Mouse (Mus musculus): ENCODE data around the gene Sv2b.
"Not testable (repeated sequence)": the region's sequence is repeated elsewhere in the genome, so short reads cannot be mapped to it uniquely, and the experiment has no call there.

The Sv2b gene

DNA sequence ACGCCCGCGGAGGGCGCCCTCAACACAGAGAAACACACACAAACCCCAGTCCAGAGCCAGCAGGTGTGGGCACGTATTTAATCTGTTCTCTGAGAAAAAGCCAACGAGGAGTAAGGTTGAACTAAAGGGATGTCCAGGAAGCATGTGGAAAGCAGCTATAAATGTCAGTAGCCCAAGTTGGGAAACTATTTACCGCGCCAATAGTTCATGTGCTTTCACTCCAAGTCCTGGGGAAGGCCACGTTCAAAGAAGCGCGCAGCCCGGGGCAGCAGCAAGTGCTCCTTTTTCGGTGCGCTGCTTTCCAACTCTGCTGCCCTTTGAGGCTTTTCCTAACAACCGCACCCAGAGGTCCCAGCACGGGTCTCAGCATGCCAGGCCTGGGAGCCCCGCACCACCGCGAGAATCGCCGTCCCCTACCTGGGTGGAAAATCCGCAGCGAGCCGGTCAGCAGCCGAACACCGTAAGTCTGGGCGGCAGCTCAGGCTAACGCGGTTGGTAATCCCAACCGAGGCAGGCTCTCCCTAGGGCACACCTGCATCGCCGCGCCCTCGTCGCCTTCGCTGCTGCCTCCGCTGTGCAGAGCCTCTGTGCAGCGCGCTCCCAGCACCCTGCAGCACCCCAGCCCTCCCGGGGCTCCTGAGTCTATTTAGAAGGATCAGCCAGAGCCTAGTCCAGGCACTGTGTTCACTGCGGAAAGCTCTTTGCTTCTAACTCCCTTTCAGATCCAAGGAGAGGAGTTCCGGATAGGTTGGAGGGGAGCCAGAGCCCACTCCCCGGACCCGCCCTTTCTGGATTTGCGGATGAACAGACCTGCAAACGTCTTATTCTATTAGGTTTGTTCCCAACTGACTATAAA lies at the start of gene Sv2b:
Sv2b (minus strand) TSS at position 806 of the 856 bp plus-strand sequence.
- DNase-seq (ENCODE audit: low read depth, low spot score) = no peak

DNA sequence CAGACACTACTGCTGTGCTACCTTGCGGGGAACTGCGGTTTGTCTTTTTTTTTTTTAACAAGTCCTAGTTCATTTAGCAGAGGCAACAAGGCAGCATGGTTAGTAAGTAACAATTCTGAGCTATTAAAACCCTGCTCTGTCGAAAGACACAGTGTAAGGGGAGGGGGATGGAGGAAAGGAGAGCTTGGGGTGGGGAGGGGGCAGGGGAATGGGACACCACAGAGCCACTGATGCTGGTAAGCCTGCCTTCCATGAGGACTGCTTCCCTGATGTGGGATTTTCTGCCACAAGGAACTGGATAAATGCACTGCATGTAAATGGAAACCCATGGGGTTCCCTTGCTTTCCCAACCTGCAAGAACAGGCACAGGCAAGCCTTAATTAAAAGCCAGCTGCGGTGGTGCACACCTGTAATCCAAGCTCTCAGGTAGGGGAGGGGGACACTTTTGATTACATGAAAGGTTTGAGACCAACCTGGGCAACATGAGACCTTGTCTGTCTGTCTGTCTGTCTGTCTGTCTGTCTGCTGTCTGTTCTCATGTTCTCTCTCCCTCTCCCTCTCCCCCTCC lies 49.3 kb upstream of the Sv2b start:
- no peak for DNase-seq (ENCODE audit: low read depth, low spot score)

DNA sequence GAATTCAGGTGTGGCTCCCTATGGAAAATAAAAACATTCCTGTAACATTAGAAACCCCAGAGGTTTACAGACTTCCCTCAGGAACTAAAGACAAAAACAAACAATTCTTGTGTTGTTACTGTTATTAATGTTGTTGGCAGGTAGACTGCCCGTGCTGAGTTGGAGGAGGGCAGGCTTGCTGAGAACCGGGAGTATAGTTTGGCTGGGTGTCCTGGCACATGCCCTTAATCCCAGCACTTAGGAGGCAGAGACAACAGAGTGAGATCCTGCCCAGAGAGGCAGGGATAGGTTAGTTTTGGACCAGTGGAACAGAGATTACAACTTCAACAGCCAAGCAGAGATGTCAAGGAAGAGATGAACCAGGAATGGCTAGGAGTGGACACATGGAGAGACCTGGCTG lies 46.5 kb upstream of the Sv2b start:
- DNase-seq (ENCODE audit: low read depth, low spot score) = no peak

DNA sequence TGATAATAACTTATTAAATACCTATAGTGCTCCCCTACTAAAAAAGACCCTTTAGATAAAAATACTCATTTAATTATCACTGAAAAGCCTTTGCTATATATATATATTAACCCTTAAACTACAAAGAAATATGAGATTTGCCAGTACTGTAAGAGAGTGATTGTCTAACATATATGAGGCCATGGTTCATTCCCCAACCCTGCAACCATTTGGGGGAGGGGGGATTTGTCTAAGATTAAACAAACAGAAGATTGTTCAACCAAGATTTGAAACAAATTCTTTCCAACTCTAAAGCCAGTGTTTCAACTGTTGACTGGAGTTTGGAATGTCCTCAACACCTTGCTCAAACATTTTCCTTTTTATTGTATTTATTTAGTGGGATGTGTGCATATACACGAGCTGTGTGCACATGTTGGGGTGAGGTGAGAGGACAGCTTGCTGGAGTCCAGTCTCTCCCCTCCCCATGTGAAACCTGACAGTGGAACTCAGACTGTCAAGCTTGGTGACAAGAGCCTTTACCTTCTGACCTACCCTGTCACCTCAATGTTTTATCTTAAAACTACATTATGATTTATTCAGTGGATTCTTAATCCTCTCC lies 43.8 kb upstream of the Sv2b start:
- DNase-seq (ENCODE audit: low read depth, low spot score) = no peak

DNA sequence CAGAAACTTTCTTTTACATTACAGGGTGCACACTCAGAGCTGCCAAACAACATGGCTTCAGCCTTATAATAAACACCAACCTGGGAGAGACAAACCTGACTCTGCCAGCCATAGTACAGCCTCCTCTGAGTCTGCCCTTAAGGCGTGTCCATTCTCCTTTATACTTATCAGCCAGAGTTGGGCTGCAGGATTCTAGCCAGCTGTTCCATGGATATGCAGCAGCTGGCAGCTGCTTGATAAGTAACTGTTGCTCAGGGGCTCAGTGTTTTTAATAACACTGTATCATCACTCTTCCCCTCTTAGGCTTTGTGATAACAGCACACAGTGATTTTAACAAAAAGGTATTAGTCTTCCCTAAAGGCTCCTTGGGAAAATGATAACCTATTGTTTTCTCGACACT lies 41.1 kb upstream of the Sv2b start:
- DNase-seq (ENCODE audit: low read depth, low spot score) = no peak

DNA sequence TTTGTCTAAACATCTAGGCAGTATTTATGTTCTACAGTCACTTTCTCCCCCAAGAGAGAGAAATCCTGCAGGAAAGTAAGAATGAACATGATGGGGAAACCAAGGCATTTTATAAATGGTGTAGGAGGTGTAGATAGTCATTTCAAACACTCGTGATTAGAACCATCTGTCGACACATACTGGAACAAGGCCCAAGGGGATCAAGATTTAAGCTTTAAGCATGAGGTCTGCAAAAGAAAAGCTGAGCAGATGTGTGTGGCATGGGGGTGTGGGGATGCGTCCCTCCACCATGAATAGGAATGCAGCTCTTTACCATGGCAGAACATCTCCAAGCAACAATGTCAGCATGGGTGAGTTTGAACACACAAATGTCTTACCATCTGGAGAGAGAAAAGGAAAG lies 23.2 kb upstream of the Sv2b start:
- DNase-seq (ENCODE audit: low read depth, low spot score) = peak; percentile 30

DNA sequence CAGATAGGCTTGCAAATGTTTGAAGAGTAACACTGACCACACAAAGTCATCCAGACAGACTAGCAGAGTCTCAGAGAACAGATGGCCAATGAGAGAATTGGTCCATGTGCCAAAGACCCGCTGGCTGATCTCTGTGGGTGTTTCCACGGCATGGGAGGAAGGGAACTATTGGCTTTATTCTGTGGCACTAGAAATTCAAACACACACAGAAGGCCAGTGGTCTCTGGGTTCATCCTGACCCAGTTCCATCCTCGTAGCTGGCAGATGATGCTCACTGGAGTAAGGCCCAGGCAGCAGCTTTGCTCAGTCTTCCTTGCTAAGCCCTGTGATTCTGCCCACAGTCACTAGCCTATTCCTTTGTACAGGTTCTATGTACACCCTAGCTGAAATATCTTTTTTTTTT lies 20.7 kb upstream of the Sv2b start:
- DNase-seq (ENCODE audit: low read depth, low spot score) = no peak

- DNase-seq (ENCODE audit: low read depth, low spot score) = no peak
These were observed 19.8 kb upstream of the Sv2b start for GRCm38 (mm10) chr7:75328721-75329362.

DNA sequence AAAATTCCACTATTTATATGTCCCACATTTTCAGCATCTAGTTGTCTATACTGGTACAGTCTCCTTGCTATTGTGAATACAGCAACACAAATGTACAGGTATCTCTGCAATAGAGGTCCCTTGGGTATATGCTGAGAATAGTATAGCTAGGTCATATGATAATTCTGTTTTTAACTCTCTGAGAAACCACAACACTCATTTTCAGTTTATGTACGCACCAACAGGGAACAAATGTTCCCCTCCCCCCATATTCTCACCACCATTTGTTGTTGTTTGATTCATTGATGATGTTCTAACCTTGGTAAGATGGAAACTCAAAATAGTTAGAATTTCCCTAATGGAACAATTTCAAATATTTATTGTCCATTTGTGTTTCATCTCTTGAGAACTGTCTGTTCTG lies 16.2 kb upstream of the Sv2b start:
- DNase-seq (ENCODE audit: low read depth, low spot score) = no peak

DNA sequence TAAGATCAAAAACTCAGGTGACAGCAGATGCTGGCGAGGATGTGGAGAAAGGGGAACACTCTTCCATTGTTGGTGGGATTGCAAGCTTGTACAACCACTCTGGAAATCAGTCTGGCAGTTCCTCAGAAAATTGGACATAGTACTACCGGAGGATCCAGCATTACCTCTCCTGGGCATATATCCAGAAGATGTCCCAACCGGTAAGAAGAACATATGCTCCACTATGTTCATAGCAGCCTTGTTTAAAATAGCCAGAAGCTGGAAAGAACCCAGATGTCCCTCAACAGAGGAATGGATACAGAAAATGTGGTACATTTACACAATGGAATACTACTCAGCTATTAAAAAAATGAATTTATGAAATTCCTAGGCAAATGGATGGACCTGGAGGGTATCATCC lies 13.7 kb upstream of the Sv2b start:
- not testable (repeated sequence) for DNase-seq (ENCODE audit: low read depth, low spot score)

DNA sequence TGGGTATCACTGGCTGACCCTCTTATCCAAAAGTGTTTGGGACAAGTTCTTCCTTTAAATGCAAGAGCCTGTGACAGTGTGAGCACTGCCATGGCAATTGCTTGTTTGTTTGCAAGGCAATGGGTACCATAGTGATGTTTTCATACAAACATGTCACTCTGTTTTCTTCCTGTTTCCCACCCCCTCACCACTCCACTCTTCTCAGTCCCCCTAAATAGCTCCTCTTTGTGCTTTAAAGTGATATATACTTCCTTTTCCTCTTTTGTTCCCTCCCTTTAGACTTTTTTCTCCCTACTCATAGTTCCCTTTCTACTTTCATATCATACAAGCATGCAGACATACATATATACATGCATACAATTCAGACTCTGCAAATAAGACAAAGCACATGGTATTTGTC lies 10.9 kb upstream of the Sv2b start:
- DNase-seq (ENCODE audit: low read depth, low spot score) = no peak

DNA sequence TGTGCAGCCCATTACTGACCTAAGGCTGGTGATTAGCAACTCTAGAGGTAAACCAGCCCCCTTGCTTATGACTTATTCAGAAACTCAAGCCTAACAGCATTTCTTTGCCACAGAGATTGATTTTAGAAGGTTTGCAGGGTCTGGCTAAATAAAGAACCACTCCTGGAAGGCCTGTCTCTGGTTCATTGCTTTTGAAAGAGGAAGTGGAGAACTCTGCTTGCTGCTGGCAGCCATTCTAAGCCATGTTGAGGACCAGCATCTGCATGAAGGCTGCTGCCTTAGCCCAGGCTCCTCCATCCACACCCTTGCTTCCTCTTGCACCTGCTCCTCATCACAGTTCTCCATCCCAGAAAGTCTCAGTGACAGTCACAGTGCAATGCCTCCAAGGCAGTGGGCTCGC lies 9.3 kb upstream of the Sv2b start:
- no peak for DNase-seq (ENCODE audit: low read depth, low spot score)

- DNase-seq (ENCODE audit: low read depth, low spot score) = no peak
These were observed 5.8 kb upstream of the Sv2b start for GRCm38 (mm10) chr7:75314873-75315272.

- DNase-seq (ENCODE audit: low read depth, low spot score) = no peak
These were observed 508 bp upstream of the Sv2b start for GRCm38 (mm10) chr7:75309570-75309969.

- DNase-seq (ENCODE audit: low read depth, low spot score) = no peak
These were observed 964 bp downstream of the Sv2b start for GRCm38 (mm10) chr7:75308140-75308456.

DNA sequence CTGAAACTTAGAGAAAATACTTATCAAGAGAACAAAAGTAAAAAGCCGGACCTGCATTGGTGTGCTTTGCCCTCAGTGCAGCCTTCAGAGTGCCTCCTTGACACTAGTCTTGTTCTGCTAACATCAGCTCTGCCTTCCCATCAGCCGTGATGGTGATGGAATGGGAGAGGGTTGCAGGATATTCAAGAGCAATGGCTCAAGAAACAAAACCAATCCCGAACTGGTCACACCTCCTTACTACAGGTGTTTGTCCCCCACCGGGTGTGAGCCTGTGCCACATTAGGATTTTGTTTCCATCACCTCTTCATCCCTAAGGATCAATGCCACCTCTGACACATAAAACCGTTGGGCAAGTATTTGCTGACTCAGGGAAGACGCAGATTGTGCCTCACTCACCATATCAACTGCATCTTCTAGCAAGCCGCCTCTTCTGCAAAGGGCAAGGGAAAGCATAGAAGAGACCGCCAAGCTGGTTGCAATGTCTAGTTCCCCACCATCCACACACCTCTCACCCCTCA lies 1.4 kb downstream of the Sv2b start:
- no peak for DNase-seq (ENCODE audit: low read depth, low spot score)

- no peak for DNase-seq (ENCODE audit: low read depth, low spot score)
These were observed 3.1 kb downstream of the Sv2b start for GRCm38 (mm10) chr7:75305901-75306465.

GRCm38 (mm10) chr7:75302523-75303215 lies 6.4 kb downstream of the Sv2b start:
- DNase-seq (ENCODE audit: low read depth, low spot score) = no peak

DNA sequence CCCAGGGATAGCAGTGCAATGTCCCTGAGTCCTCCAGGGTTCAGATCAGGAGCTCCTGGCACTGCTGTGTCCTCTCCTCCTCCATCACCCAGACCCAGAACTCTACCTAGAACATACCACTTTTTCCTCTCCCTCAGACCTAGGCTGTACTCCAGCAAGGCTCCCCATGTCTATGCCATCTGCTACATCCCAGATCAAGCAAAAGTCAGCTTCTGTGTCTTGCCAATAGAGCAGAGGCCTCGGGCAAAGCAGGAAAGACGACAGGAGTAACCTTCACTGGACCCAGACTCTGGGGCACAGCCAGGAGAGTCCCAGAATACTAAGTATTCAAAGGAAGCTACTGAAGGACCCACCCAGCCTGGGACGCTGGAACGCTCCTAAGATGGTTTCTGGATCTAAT lies 9.8 kb downstream of the Sv2b start:
- DNase-seq (ENCODE audit: low read depth, low spot score) = no peak

- peak; percentile 55 for DNase-seq (ENCODE audit: low read depth, low spot score)
These were observed 12.4 kb downstream of the Sv2b start for GRCm38 (mm10) chr7:75296688-75297119.

- no peak for DNase-seq (ENCODE audit: low read depth, low spot score)
These were observed 13.7 kb downstream of the Sv2b start for GRCm38 (mm10) chr7:75295228-75295865.

Measured in retina, postnatal 7 days (tissue).